Mouse (Mus musculus): ENCODE measurements around the gene Zfp524.

- TF ChIP-seq POLR2A (IDR thresholded peaks at IDR 0.05; ENCODE audit: control insufficient read depth, extremely low read depth, insufficient read depth, low read length, poor library complexity) (no peak), CTCF (IDR thresholded peaks at IDR 0.05; ENCODE audit: borderline replicate concordance, control insufficient read depth, extremely low read depth, insufficient read depth, low read length, poor library complexity) (no peak)
These were observed 3.1 kb downstream of the Zfp524 start for GRCm38 (mm10) chr7:5017352-5017751.
